Mouse (Mus musculus): Measurements from ENCODE around the gene Shank1.

GRCm38 (mm10) chr7:44281586-44281985 is 28.5 kb upstream of the Shank1 start:
- TF ChIP-seq KAT2A (conservative IDR thresholded peaks at IDR 0.05; ENCODE audit: low read depth, low read length), result no peak
- no peak for TF ChIP-seq POLR2A (IDR thresholded peaks at IDR 0.05; ENCODE audit: control insufficient read depth in 1 of 2, insufficient read depth in 1 of 2, low read depth in 1 of 2, low read length in 2 of 2, poor library complexity in 1 of 2)
- TF ChIP-seq CTCF (IDR thresholded peaks at IDR 0.05 in 2 of 3, conservative IDR thresholded peaks at IDR 0.05 in 1 of 3; ENCODE audit: control insufficient read depth in 1 of 3, insufficient read depth in 1 of 3, low read depth in 2 of 3, low read length in 3 of 3, poor library complexity in 1 of 3, severe bottlenecking in 1 of 3), result no peak
- TF ChIP-seq GABPA (IDR thresholded peaks at IDR 0.05; ENCODE audit: low read depth, low read length), result no peak
- no peak for TF ChIP-seq USF1 (IDR thresholded peaks at IDR 0.05; ENCODE audit: low read depth, low read length)
- TF ChIP-seq ZMIZ1 (IDR thresholded peaks at IDR 0.05; ENCODE audit: low read depth, low read length), result no peak
- TF ChIP-seq ETS1 (IDR thresholded peaks at IDR 0.05; ENCODE audit: low read depth, low read length), result no peak
- no peak for TF ChIP-seq MYC (IDR thresholded peaks at IDR 0.05; ENCODE audit: low read depth, low read length)
- TF ChIP-seq ZKSCAN1 (IDR thresholded peaks at IDR 0.05; ENCODE audit: low read depth, low read length), result no peak
- TF ChIP-seq USF2 (IDR thresholded peaks at IDR 0.05; ENCODE audit: borderline replicate concordance in 1 of 2, insufficient read depth in 1 of 2, low read depth in 1 of 2, low read length in 2 of 2), result no peak
- no peak for TF ChIP-seq UBTF (IDR thresholded peaks at IDR 0.05; ENCODE audit: borderline replicate concordance, insufficient read depth, low read depth, low read length)
- TF ChIP-seq MAX (IDR thresholded peaks at IDR 0.05; ENCODE audit: low read length), result no peak
